Mouse (Mus musculus): ENCODE measurements around the gene Sbk2. TPM values are rescaled to one million over a fixed set of nuclear protein-coding genes. Genes with fewer than 3 reads are reported as not detected.

The Sbk2 gene
- total RNA-seq, 2 experiments from 2014 or later = 0.59 TPM; not detected in 1

DNA sequence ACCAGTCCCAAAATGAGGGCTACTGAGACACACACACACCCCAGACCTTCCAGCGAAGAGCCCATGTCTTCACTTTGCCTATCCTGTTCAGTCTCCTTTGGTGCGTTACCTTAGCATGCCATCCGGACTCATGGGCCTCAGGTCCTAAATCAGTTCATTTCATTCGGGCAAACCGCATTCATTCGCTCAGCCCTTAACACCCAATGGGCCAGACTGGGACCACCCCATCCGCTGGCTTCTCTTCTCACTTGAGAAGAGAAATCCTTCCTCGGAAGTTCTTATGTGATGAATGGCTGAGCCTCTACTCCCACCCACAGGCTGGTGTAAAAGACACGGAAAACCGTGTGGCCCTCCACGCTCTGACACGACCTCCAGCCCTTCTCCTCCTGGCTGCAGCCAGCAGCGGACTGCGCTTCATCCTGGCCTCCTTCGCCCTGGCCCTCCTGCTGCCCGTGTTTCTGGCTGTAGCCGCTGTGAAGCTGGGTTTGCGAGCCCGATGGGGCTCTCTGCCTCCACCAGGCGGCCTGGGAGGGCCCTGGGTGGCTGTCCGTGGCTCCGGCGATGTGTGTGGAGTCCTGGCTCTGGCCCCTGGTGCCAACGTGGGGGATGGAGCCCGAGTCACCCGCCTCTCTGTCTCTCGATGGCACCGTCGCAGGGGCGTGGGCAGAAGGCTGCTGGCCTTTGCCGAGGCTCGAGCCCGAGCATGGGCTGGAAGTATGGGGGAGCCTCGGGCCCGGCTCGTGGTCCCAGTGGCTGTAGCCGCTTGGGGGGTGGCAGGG, 40.4 kb downstream of the Sbk2 start:
- DNase-seq (ENCODE audit: extremely low spot score in 1 of 2, low spot score in 1 of 2) = peak; percentile 45 to 59

DNA sequence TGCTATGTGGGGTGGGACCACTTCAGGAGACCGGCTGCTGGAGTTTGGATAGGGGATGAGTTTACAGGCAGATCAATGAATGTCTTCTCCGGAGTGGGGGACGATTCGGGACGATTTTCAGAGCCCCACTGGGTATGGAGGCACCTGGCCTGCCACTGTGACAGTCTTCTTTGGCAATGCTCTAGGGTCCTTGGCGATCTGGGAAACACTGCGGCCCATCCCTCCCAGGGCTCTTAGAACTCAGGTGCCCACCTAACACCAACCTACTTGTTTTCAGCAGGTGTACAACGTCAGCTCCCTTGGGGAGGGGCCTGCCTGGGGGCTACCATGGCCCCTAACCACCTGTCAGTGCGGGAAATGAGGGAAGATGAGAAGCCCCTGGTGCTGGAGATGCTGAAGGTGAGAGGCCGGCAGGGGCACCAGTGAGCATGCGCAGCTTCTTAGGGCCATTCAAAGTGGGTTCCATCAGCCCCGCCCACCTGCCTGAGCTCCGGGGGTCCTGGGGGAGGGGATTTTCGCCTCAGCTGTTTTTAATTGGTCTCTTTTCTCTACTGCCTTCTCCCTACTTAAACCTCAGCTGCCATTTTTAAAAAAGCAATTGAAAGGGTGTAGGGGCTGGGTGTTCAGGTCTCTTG, 41.2 kb downstream of the Sbk2 start:
- DNase-seq (ENCODE audit: extremely low spot score in 1 of 2, low spot score in 1 of 2) = peak; percentile 73 to 82

DNA sequence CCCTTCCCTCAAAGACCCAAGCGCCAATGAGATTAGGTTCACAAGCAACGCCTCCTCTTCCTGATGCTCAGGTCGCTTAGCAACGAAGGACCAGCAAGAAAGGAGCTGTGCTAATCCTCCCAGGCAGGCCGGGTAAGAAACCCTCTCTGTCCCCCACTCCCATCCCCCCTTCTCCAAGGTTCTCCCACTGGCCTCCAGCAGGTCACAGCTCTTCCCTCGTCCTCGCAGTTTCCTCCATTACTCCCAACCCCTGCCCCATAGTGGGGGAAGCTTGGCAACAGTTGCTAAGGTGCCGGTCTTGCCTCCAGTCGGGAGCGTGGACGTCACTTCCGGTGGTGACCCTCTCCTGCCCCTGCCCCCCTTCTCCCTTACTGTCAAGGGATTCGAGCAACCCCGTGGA, 41.7 kb downstream of the Sbk2 start:
- peak; percentile 74 to 91 for DNase-seq (ENCODE audit: extremely low spot score in 1 of 2, low spot score in 1 of 2)

DNA sequence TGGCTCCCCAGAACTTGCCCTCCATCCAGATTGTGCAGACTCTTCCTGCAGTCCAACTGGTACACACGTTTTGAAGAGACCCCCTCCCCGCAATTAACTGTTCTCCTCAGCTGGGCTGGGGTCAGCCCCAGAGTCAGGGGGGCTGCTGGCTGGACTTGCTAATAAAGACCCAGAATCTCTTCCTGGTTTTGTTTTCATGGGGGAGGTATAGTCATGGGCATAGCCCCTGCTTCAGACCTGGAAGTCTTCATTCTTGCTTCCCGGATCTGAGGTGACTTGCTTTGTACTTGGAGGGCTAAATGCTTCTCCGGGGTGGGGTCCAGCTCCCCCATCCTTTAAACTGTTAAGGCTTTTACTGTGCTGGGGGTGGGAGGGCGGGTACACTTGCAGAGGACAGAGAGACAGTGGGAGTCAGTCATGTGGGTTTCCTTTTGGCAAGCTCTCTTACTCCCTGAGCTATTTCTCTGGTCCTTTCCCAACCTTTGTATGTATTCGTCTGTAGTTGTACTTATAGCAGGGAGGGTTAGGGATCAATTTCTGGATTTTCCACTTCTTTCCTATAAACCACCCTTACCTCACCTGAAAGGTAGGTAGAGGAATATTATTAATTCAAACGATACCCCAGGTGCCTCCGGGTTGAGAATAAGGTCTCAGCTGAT, 42.3 kb downstream of the Sbk2 start, which contains the start of gene Nat14:
Nat14 (plus strand) TSS at position 205 of the 659 bp plus-strand sequence.
- DNase-seq (ENCODE audit: extremely low spot score in 1 of 2, low spot score in 1 of 2) = no peak

DNA sequence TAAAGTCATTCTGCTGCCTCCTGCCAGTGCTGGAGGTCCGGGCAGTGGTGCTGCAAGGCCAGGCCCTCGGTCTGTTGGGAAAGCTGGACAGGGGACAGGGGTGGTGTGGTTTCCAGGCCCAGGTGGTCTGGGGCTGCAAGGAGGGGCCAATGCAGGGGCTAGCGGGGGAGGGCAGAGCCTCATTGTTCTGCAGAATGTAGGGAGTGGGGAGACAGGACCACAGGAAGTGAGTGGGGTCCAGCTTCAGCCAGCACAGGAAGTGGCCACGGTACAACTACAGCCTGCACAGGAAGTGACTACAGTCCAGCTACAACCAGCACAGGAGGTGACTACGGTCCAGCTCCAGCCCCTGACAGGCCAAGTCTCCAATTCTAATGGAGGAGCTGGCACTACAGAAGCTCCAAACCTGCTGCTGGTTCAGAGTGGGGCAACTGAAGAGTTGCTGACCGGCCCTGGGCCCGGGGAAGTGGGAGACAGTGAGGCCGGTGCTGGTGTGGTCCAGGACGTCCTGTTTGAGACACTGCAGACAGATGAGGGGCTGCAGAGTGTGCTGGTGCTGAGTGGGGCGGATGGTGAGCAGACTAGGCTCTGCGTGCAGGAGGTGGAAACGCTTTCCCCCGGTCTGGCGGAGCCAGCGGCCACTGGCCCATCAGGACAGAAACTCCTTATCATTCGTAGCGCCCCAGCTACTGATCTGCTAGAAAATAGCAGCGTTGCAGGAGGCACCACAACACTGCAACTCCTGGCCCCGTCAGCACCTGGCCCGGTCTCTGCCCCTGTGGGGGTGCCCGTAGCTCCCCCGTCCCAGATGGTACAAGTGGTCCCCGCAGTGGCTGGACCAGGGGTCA, 43.0 kb downstream of the Sbk2 start:
- DNase-seq (ENCODE audit: extremely low spot score in 1 of 2, low spot score in 1 of 2) = no peak

DNA sequence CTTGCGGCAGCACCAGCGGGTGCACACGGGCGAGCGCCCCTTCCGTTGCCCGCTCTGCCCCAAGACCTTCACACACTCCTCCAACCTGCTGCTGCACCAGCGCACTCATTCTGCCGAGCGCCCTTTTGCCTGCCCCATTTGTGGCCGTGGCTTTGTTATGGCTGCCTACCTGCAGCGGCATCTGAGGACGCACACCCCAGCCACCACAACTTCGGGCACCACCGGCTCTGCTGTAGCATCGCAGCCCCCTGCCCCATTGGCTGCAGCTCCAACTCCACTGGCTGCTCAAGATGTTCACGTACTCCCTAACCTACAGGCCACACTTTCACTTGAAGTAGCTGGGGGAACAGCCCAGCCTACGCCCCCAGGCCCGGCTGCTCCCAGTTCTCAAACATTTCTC, 43.7 kb downstream of the Sbk2 start:
- no peak for DNase-seq (ENCODE audit: extremely low spot score in 1 of 2, low spot score in 1 of 2)

DNA sequence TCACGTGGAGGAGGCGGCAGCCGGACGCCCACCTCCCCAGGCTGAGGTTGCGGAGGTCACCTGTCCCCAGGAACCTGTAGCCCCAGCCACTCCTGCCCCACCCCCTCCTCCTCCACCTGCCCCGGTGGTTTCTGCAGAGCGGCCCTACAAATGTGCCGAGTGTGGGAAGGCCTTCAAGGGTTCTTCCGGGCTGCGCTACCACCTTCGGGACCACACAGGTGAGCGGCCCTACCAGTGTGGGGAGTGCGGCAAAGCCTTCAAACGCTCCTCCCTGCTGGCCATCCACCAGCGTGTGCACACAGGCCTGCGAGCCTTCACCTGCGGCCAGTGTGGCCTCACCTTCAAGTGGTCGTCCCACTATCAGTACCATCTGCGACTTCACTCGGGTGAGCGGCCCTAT, 44.2 kb downstream of the Sbk2 start:
- DNase-seq (ENCODE audit: extremely low spot score in 1 of 2, low spot score in 1 of 2) = no peak

DNA sequence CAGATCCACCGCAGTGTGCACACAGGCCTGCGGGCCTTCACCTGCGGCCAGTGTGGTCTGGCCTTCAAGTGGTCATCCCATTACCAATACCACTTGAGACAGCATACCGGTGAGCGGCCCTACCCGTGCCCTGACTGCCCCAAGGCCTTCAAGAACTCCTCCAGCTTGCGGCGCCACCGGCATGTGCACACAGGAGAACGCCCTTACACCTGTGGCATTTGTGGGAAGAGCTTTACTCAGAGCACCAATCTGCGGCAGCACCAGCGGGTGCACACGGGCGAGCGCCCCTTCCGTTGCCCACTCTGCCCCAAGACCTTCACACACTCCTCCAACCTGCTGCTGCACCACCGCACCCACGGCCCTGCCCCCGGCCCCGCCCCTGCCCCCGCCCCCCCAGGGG, 45.1 kb downstream of the Sbk2 start:
- no peak for DNase-seq (ENCODE audit: extremely low spot score in 1 of 2, low spot score in 1 of 2)

DNA sequence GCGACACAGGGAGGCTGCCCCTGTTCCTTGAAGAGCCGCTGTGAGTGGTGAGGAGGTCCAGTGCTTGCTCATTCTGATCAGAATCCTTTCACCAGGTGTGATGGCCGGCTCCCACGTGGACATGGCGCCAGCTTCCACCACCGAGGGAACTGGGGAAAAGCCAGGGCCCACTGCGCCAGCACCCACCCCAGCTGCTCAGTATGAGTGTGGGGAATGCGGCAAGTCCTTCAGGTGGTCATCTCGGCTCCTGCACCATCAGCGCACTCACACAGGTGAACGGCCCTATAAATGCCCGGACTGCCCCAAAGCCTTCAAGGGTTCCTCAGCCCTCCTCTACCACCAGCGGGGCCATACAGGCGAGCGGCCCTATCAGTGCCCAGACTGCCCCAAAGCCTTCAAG, 45.5 kb downstream of the Sbk2 start:
- no peak for DNase-seq (ENCODE audit: extremely low spot score in 1 of 2, low spot score in 1 of 2)

DNA sequence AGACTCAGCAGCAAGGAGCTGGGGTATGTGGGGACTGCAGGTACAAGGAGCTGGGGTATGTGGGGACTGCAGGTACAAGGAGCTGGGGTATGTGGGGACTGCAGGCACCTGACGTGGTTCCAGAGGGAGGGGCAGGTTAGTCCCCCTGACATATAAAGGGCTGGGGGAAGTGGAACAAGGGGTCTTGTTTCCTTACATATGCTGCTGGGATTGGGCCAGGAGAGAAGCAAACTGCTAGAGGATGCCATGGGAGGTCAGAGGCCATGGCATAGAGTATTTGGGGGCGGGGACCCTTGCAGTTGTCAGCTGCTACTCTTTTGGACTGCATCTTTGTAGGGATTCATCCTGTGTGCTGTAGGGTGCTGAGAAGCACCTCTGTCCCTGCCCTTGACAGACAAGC, 46.7 kb downstream of the Sbk2 start:
- no peak for DNase-seq (ENCODE audit: extremely low spot score in 1 of 2, low spot score in 1 of 2)

DNA sequence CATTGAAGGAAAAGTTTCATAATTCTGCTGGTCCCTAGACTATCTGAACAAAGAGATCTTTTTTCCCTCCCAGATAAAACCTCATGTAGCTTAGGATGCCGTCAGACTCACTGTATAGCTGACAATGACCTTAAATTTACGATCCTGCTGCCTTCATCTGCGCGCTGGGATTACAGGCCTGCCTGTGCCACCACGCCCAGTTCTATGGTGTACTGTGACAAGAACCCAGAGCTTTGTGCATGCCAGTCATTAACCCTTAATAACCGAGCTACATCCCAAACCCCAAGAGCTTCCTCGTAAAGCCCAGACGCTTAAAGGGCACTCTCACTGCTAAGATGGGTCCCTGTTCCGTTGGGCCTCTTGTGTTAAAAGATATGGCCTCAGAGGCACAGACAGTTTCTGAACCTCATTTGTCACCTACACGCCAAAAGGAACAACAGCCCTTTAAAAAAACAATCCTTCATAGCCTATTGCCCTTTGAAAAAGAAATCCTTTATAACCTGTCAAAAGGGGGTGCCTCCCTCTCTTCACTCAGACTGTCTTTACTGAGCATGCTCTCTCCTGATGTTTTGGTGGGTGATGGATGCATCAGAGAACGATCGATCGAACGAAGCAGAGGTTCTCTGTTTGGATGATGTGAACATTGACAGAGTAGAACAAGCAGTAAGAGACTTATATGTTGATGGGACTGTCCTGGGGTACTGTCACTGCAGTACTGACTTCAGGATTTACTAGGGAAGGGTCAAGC, 48.4 kb downstream of the Sbk2 start:
- no peak for DNase-seq (ENCODE audit: extremely low spot score in 1 of 2, low spot score in 1 of 2)

DNA sequence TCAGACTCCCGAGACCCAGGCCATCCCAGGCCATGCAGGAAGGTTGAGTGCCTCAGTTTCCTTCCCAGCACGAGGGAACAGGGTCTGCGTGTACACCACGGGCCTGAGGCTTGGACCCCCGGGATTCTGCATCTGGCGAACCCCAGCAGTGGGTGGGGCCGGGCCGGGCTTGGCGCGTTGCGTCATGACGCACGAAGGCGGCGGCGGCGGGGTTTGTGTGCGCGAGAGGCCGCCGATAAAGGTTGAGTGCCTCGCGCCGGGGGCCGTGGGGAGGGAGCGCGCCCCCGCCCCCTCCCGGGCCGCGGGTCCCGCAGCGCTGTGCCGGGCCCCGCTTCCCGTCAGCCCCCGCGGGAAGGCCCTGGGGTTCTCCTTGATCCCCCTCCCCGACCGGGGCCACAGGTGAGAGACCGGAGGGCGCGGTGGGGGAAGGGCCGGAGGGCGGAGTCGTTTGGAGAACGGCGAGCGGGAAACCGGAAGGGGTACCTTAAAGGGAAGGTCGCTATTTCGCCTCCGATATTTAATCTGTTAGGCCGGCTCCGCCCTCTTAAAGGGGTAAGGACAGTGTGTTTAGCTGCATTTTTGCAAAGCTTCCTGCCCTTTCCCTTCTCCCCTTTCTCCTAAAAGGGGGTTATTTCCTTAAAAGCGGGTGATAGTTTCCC, 49.1 kb downstream of the Sbk2 start, which contains the start of gene Zfp628:
Zfp628 (plus strand) TSS at position 211 of the 659 bp plus-strand sequence.
- peak; percentile 90 to 97 for DNase-seq (ENCODE audit: extremely low spot score in 1 of 2, low spot score in 1 of 2)

DNA sequence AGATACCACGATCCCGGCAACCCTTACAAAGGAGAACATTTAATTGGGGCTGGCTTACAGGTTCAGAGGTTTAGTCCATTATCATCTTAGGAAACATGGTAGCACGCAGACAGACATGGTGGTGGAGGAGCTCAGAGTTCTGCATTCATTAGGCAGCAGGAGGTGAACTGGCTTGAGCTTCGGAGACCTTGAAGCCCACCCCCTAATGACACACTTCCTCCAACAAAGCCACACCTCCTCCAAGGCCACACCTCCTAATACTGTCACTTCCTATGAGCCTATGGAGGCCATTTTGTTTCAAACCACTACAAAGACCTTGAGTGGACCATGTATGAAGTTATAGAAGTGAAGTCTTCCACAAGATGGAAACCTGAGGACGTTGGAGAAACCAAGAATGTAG, 52.0 kb downstream of the Sbk2 start:
- no peak for DNase-seq (ENCODE audit: extremely low spot score in 1 of 2, low spot score in 1 of 2)

DNA sequence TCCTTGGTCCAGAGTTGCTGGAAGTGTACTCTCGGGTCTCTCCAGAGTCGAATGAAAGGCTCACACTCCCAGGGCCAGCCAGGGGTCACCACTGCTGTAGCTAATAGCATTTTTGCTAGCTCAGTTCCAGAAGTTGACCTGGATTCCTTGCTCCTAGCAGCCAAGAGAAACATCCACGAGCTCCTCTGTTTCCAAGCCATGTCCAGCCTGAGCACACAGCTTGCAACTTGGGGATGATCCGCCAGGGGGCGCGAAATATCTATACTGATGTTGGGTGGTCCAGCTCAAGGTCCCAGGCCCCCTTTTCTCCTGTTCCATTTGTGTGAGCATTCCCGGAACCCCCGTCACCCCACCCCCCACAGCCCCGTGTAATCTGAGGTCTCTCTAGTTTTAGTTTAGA, 52.6 kb downstream of the Sbk2 start:
- DNase-seq (ENCODE audit: extremely low spot score in 1 of 2, low spot score in 1 of 2) = peak in 1 of 2 experiments; percentile 79

DNA sequence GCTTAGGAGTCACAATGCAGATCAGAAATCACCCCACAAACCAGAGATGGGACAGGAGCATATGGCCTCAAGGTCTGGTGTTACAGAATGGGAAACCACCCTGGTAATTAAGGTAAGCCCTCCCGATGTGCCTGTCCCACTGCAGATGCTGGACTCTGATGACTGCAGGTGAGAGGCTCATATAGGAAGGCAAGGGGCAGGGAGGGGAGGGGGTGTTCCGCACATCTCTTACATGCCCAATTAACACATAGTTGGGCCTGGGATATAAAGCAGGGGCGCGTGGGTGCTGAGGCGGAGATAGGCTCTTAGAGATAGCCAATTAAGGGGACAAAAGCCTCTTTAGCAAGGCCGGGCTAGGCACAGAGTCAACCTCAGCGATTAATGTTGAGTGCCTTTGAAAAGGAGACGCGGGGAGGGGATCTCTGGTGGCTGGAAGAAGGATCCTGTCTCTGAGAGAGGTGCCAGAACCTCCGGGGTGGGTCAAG, 57.7 kb downstream of the Sbk2 start, which contains the start of gene Gm36210:
Gm36210 (minus strand) TSS at position 51 of the 485 bp plus-strand sequence.
- no peak for DNase-seq (ENCODE audit: extremely low spot score in 1 of 2, low spot score in 1 of 2)

DNA sequence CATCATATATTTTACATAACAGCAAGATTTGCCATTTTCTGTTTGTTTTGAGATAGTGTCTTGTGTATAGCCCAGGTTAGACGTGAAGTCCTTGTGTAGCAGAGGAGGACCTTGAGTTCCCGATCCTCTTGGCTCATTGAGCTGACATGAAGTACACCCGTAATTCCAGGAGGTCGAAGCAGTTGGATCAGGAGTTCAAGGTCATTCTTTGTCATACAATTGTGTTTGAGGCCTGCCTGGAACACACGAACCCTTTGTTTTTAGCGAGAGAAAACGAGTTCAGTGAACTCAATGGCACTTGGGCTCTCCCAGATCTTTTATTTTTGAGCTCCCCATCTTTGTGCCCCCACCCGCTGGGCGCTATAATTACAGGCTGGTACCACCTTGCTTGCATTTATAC, 61.8 kb downstream of the Sbk2 start:
- DNase-seq (ENCODE audit: extremely low spot score in 1 of 2, low spot score in 1 of 2) = no peak

DNA sequence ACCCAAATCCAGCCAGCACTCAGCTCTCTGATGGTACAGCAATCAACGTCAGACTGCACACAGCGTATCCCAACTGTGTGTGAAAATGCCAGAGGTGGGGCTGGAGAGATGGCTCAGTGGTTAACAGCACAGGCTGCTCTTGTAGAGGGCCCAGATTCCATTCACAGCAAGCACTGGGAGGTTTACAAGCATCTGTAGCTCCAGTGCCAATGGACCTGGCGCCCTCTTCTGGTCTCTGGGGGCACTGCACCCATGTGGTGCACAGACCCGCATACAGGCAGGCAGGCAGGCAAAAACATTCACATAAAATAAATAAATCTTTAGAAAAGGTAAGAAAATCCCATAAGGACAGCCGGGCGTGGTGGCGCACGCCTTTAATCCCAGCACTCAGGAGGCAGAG, 63.0 kb downstream of the Sbk2 start:
- DNase-seq (ENCODE audit: extremely low spot score in 1 of 2, low spot score in 1 of 2) = no peak

DNA sequence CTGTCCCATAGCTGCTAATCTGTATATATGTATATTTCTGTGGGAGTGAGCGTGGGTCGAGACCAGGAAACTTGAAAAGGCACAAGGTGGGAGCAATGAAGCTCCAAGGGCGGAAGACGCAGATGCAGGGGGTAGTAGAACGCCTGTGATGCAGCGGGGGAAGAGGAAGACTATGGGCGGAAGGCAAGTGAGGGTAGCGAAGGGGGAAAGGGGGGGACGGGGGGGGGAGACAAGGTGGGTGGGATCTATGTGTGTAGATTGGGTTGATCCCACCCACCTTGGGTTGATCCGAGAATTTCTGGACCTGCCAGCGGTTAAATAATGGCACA, 63.7 kb downstream of the Sbk2 start:
- DNase-seq (ENCODE audit: extremely low spot score in 1 of 2, low spot score in 1 of 2) = no peak
